Comparison of ENCODE assay signal across 28 mouse cellular contexts in genomic region chr4:7751208-7751607, GRCm38 (mm10).
A peak's percentile ranks its signal among the peaks of the same experiment; 100 is the strongest.
DNase-seq lines count a peak whose midpoint lies in the region; ATAC-seq lines count a peak whose summit lies in the region.
"Had no signal": no experiment of that assay in that cellular context is flagged by ENCODE, and none has a peak within 500 bp of the region (broad histone marks: within the 10 kb centered on the region; RNA-seq: fewer than 3 reads in every experiment).

No protein-coding gene starts in this region.

- no peaks in the 10 kb centered on the region for H3K4me1 ChIP-seq in hindbrain, embryonic 11.5 days (replicated peaks; ENCODE audit: control insufficient read depth, insufficient read depth, low read length)
- H3K4me1 ChIP-seq: embryonic facial prominence, embryonic 13.5 days; embryonic facial prominence, embryonic 15.5 days; forebrain, embryonic 10.5 days; forebrain, embryonic 12.5 days had no signal

- no peaks in the 10 kb centered on the region for H3K27me3 ChIP-seq in hindbrain, embryonic 11.5 days (ENCODE audit: control insufficient read depth, insufficient read depth, low read length)
- H3K27me3 ChIP-seq: embryonic facial prominence, embryonic 13.5 days; embryonic facial prominence, embryonic 15.5 days; forebrain, embryonic 12.5 days; Patski had no signal

- DNase-seq in 416B (ENCODE audit: low read depth), result peak; percentile 31
- peak; percentile 26 for DNase-seq in induced T-regulatory cell, adult 2 months (ENCODE audit: low read depth)
- DNase-seq in frontal cortex, postnatal 14 days (ENCODE audit: low spot score in 2 of 2), result no peak
- DNase-seq in heart, postnatal 14 days, result no peak
- DNase-seq in hindbrain, embryonic 11.5 days (ENCODE audit: low spot score), result no peak
- DNase-seq: adrenal gland, adult 8-10 months; adrenal gland, postnatal 14 days; adrenal gland, postnatal 36 days; B cell, adult 2 months; cerebellum, adult 18-20 months; cerebellum, adult 8-10 months; cerebellum, adult 9-11 months; cerebellum, postnatal 14 days; cerebellum, postnatal 36 days; embryo, embryonic 11 days had no signal

- H3K36me3 ChIP-seq in hindbrain, embryonic 11.5 days (ENCODE audit: control insufficient read depth, insufficient read depth, low read length), result no peaks in the 10 kb centered on the region
- H3K36me3 ChIP-seq: embryonic facial prominence, embryonic 13.5 days; embryonic facial prominence, embryonic 15.5 days; forebrain, embryonic 10.5 days; forebrain, embryonic 12.5 days; G1E had no signal

- peak; percentile 43 for ATAC-seq in CD4-positive, CD25-positive, alpha-beta regulatory T cell, adult 4 months
- peak; percentile 38; the same call in 1 of the 2 replicates for ATAC-seq in megakaryocyte, adult 5-6 weeks (ENCODE audit: poor library complexity, severe bottlenecking)
- no peak for ATAC-seq in hindbrain, embryonic 11.5 days (ENCODE audit: low FRiP score)
- no peak for ATAC-seq in frontal cortex, adult (ENCODE audit: low TSS enrichment)
- ATAC-seq: activated CD4-positive, CD25-positive, alpha-beta regulatory T cell, adult 4 months; forebrain, embryonic 14.5 days; forebrain, embryonic 16.5 days; Patski had no signal

- intact Hi-C loops in heart, postnatal 14 days (cut with DNase I), result no loop called here

- no peaks in the 10 kb centered on the region for H3K9me3 ChIP-seq in hindbrain, embryonic 11.5 days (ENCODE audit: control insufficient read depth, low read length)
- H3K9me3 ChIP-seq: embryonic facial prominence, embryonic 13.5 days; embryonic facial prominence, embryonic 15.5 days; forebrain, embryonic 10.5 days; forebrain, embryonic 12.5 days; G1E had no signal

- H3K4me3 ChIP-seq in hindbrain, embryonic 11.5 days (ENCODE audit: low read depth, low read length), result no peak overlapping the region
- H3K4me3 ChIP-seq: embryonic facial prominence, embryonic 13.5 days; embryonic facial prominence, embryonic 15.5 days; erythroblast, embryonic 14.5 days; forebrain, embryonic 10.5 days; forebrain, embryonic 12.5 days had no signal

- H3K9ac ChIP-seq in hindbrain, embryonic 11.5 days (ENCODE audit: low read depth, low read length), result no peak overlapping the region
- H3K9ac ChIP-seq: embryonic facial prominence, embryonic 13.5 days; embryonic facial prominence, embryonic 15.5 days; forebrain, embryonic 12.5 days had no signal

- WGBS in hindbrain, embryonic 11.5 days, result 80% methylated on average over 1 of the region's 1 CpGs

- H3K27ac ChIP-seq in hindbrain, embryonic 11.5 days (ENCODE audit: low read depth, low read length), result no peak overlapping the region
- H3K27ac ChIP-seq: embryonic facial prominence, embryonic 13.5 days; embryonic facial prominence, embryonic 15.5 days; forebrain, embryonic 10.5 days; forebrain, embryonic 12.5 days had no signal

- no peak overlapping the region for H3K4me2 ChIP-seq in hindbrain, embryonic 11.5 days (replicated peaks; ENCODE audit: low read depth, low read length)
- H3K4me2 ChIP-seq: embryonic facial prominence, embryonic 13.5 days; embryonic facial prominence, embryonic 15.5 days; forebrain, embryonic 12.5 days had no signal

Comparison
In these comparisons a context has a peak if more than half of its experiments do, and no peak if none do; other contexts are left out.
1. DNase-seq: peak in 416B (single experiment) and induced T-regulatory cell, adult 2 months (single experiment); none in frontal cortex, postnatal 14 days (0 of 2), heart, postnatal 14 days (0 of 2) and hindbrain, embryonic 11.5 days (single experiment).
2. ATAC-seq: peak in CD4-positive, CD25-positive, alpha-beta regulatory T cell, adult 4 months (single experiment) and megakaryocyte, adult 5-6 weeks (single experiment); none in hindbrain, embryonic 11.5 days (single experiment) and frontal cortex, adult (single experiment).